Mouse (Mus musculus) liver, embryonic 14.5 days (tissue): ENCODE data around the gene Rtn4rl1. TPM values are rescaled to one million over a fixed set of nuclear protein-coding genes. Genes with fewer than 3 reads are reported as not detected.
"Not testable (repeated sequence)": the region's sequence is repeated elsewhere in the genome, so short reads cannot be mapped to it uniquely, and the experiment has no call there.

Source experiments
- ATAC-seq: fragments of 200-750 bp; cut with Nextera tagmentation; 2 replicates; pipeline ENCODE4 v1.8.0; 2017; ENCODE audit warnings: moderate number of reproducible peaks, mild to moderate bottlenecking, moderate library complexity; ENCODE audit not compliant: insufficient read depth
- DNase-seq, 3 experiments: peaks; one replicate each; pipeline ENCODE4 v3.0.0-alpha.2; 2012 to 2013; ENCODE audit warnings: low read depth in 3 of 3, low spot score in 3 of 3
- H3K27ac ChIP-seq: fragments of 300-500 bp; sonication (generic); 2 replicates; pipeline ENCODE4 v1.5.1; 2014; ENCODE audit warnings: moderate library complexity, mild to moderate bottlenecking, control low read depth, inconsistent platforms
- H3K27me3 ChIP-seq: fragments of 300-500 bp; sonication (generic); 2 replicates; pipeline ENCODE4 v1.6.1; 2014; ENCODE audit warnings: mild to moderate bottlenecking, low read length, moderate library complexity; ENCODE audit not compliant: control insufficient read depth, insufficient read depth
- H3K36me3 ChIP-seq: fragments of 300-500 bp; sonication (generic); replicated peaks from 2 replicates; pipeline ENCODE4 v1.6.1; 2014; ENCODE audit warnings: low read depth; ENCODE audit not compliant: control insufficient read depth, insufficient read depth
- H3K4me1 ChIP-seq, 2 experiments: fragments of 200-500 bp in 1 of 2; fragments of 300-500 bp in 1 of 2; sonication (generic) in 1 of 2; replicated peaks; 2 replicates each; pipeline ENCODE4 v1.6.1; 2012 to 2014; ENCODE audit warnings: antibody characterized with exemption in 1 of 2, inconsistent platforms in 1 of 2, low read length in 1 of 2; ENCODE audit not compliant: control insufficient read depth in 2 of 2, insufficient read depth in 2 of 2
- H3K4me2 ChIP-seq: fragments of 300-500 bp; sonication (generic); 2 replicates; pipeline ENCODE4 v1.6.1; 2014; ENCODE audit warnings: low read depth, mild to moderate bottlenecking, control low read depth, moderate library complexity
- H3K4me3 ChIP-seq, 2 experiments: fragments of 200-500 bp in 1 of 2; fragments of 300-500 bp in 1 of 2; sonication (generic) in 1 of 2; 2 replicates each; pipeline ENCODE4 v1.5.1; 2012 to 2014; ENCODE audit warnings: low read depth in 2 of 2, low read length in 2 of 2, mild to moderate bottlenecking in 2 of 2, control low read depth in 1 of 2, inconsistent platforms in 1 of 2, moderate library complexity in 1 of 2; ENCODE audit not compliant: insufficient read depth in 1 of 2
- H3K9ac ChIP-seq: fragments of 300-500 bp; sonication (generic); replicated peaks from 2 replicates; pipeline ENCODE4 v1.6.1; 2014; ENCODE audit warnings: mild to moderate bottlenecking, control low read depth, moderate library complexity
- H3K9me3 ChIP-seq: fragments of 300-500 bp; sonication (generic); 2 replicates; pipeline ENCODE4 v1.6.1; 2016; ENCODE audit warnings: low read length, mixed read lengths; ENCODE audit not compliant: control insufficient read depth
- CTCF ChIP-seq: IDR thresholded peaks from 2 replicates; pipeline ENCODE4 v1.5.1; 2016; ENCODE audit warnings: antibody characterized with exemption, low read depth, control low read depth
- EP300 ChIP-seq: IDR thresholded peaks from 2 replicates; pipeline ENCODE4 v1.6.1; 2016; ENCODE audit warnings: antibody characterized with exemption, low read depth
- WGBS: fragments of 180-500 bp; shearing (Covaris S2); extraction: QIAGEN DNeasy Blood & Tissue Kit; methylation state at CpG from one replicate; pipeline ENCODE4 v1.1.7; 2014; ENCODE audit not compliant: insufficient replicate concordance; 5-methylcytosine and 5-hydroxymethylcytosine counted together
- polyA plus RNA-seq, 2 experiments: library from polyadenylated mRNA; depleted of rRNA in 1 of 2; stranded (reverse) in 1 of 2; unstranded in 1 of 2; fragments of >200 nt; fragmentation: Nextera tagmentation in 1 of 2; extraction: Ambion mirVana in 1 of 2; gene quantifications; 2 replicates each; pipeline versions ENCODE4 v1.2.1 to v1.2.3; 2012 to 2014

Rtn4rl1 gene
- polyA plus RNA-seq, 2 experiments, result 0.56 to 0.98 TPM

DNA sequence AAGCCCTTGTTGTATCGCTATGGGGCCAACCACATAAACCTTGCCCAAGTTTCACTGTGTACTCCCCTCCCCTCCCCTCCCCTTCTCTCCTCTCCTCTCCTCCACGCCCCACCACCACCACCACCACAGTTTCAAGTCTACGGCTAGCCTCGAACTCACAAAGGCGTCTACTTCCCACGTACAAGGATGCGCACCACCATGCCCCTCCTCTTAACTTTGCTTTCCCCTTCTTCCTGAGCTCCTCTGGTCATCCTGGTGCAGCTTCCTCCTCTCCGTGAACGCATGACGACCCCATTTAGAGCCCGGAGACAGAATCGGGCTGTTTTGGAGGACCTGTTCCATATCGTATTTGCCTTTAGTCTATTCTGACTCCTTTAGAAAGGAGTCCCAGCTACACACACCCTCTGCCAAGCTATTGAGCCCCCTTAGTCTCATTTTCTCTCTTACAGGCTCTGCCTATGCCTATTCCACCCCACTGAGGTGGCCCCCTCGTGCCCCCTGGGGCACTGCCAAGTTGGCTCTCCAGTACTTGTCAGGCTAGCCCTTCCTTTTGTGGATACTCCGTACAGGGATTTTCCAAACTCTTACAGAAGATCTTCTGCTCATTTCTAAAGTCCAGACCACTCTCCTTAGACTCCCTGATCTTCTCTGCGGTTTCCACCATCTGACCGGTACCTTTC, 22.3 kb upstream of the Rtn4rl1 start:
- H3K9me3 ChIP-seq, result no peaks in the 10 kb centered on the region
- no peak overlapping the region for H3K27ac ChIP-seq
- H3K9ac ChIP-seq, result no peak overlapping the region
- TF ChIP-seq EP300 (no peak), CTCF (no peak)
- ATAC-seq, result no peak
- peaks cover 80% of the 10 kb centered on the region for H3K27me3 ChIP-seq
- peaks cover 2 to 7% of the 10 kb centered on the region in 2 experiments for H3K4me1 ChIP-seq
- no peaks in the 10 kb centered on the region for H3K36me3 ChIP-seq
- no peak overlapping the region for H3K4me3 ChIP-seq
- no peak overlapping the region for H3K4me2 ChIP-seq
- no peak for DNase-seq
- 8% methylated on average over 17 of the region's 17 CpGs for WGBS

DNA sequence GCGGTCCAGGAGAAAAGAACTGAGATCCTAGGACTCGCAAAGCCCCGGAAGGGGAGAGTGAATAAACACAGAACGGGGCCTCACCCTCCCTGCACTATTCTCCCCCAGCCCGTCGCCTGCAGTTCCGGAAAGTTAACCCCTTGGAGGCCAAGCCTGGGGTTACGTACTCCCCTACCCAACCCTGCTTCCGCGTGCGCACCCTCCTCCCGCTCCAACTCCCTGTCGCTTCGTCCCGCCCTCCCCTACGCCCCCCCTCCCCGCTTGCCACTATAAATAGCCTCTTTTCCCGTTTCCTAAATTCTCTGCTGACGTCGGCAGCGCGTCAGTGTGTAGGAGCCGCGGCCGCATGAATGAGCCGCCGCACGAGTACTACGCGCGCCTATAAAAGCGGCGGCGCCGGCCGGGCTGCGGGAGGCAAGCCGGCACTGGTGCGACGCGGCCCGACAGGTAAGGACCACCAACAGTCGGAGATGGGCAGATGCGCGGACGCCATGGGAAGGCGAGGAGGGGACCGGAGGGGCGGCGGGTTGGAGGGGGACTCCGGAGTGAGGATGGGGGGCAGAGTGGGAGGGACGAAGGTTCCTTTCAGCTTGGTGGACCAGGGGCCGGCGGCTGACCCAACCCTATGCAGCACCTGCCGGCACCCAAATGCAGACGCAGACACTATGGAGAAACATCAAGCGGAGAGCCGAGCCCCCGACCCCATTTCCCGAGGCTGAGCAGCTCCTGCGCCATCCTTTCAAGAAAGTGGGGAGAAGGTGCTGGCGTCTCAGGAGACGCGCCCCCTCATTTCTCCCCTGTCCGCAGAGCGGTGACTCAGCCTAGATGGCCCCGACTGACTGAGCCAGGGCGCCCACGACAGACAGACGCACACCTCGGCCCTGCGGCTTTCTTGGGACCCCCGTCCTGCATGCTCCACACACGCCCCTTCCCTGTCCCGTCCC, 21.2 kb upstream of the Rtn4rl1 start:
- ATAC-seq (peak; percentile 6; the same call in 1 of the 2 replicates), DNase-seq (no peak)
- Histone ChIP-seq H3K4me3 (peak overlapping the region; percentile 20 to 66), H3K9ac (no peak overlapping the region), H3K36me3 (no peaks in the 10 kb centered on the region; the same call in 1 of the 2 replicates), H3K4me1 (peaks cover 2 to 7% of the 10 kb centered on the region in 2 experiments), H3K4me2 (peak overlapping the region; percentile 78), H3K9me3 (no peaks in the 10 kb centered on the region), H3K27me3 (peaks cover 69% of the 10 kb centered on the region), H3K27ac (no peak overlapping the region)
- WGBS, result under 1% methylated on average over 75 of the region's 75 CpGs
- no peak for TF ChIP-seq EP300

DNA sequence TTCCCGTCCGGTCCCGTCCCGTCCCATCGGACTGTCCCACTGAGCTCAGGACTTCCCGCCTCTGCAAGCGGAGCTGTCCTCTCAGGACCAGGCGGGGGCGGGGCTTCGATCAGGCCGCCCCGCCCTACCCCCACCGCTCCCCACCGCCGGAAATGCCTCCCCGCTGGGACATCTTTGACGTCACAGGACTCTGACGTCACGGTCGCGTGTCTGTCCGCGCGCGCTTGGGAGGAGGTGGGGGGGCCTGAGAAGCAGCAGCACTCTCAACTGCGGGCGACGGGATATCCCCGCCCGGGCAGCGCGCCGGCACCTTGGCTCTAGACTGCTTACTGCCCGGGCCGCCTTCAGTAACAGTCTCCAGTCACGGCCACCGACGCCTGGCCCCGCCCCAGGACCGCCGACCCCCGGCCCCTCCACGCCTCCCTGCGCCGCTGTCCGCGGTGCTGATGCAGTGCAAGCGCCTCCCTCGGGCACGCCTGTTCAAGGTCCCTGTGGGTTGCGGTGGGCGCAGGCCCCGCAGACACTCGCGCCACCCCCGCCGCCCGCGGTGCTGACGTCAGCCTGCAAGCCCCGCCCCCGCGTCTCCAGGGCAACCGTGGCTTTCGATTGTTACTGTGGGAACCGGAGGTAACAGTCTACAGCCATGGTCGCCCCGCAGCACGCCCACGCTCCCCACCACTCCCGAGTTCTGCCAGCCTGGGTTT, 20.3 kb upstream of the Rtn4rl1 start:
- Histone ChIP-seq H3K4me2 (peak overlapping the region; percentile 78), H3K27me3 (peaks cover 61% of the 10 kb centered on the region), H3K9me3 (no peaks in the 10 kb centered on the region), H3K9ac (no peak overlapping the region), H3K27ac (no peak overlapping the region), H3K4me1 (peaks cover 6 to 10% of the 10 kb centered on the region in 2 experiments), H3K4me3 (peak overlapping the region; percentile 50 to 66), H3K36me3 (no peaks in the 10 kb centered on the region; the same call in 1 of the 2 replicates)
- under 1% methylated on average over 71 of the region's 71 CpGs for WGBS
- DNase-seq (peak; percentile 43 to 67 (median 44)), ATAC-seq (peak; percentile 65)
- TF ChIP-seq EP300 (no peak), CTCF (no peak)

DNA sequence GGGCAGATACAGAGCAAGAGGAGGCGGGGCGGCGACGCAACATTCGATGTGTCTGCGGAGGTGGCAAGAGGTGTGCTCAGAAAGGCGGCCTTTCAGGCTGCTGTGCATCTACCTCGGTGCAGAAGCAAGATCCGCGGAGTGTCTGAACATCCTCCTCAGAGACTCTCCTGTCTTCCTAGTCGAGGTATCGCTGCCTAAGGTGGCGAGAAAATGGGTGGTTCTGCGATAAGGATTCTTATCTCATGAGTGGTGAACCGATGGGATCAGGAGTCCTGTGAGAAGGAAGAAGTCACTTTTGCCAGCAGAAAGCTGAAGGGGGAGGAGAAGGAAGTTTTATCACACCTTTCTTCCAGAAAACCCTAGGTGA, 19.8 kb upstream of the Rtn4rl1 start:
- no peak overlapping the region for H3K27ac ChIP-seq
- ATAC-seq (no peak), DNase-seq (no peak)
- no peaks in the 10 kb centered on the region; the same call in 1 of the 2 replicates for H3K36me3 ChIP-seq
- H3K4me1 ChIP-seq, result peaks cover 6 to 10% of the 10 kb centered on the region in 2 experiments
- peaks cover 55% of the 10 kb centered on the region for H3K27me3 ChIP-seq
- H3K9ac ChIP-seq, result no peak overlapping the region
- peak overlapping the region; percentile 78 for H3K4me2 ChIP-seq
- H3K4me3 ChIP-seq, result peak overlapping the region; percentile 50 to 66
- no peak for TF ChIP-seq EP300
- no peak for TF ChIP-seq CTCF
- no peaks in the 10 kb centered on the region for H3K9me3 ChIP-seq
- 3% methylated on average over 15 of the region's 15 CpGs for whole genome bisulfite sequencing

DNA sequence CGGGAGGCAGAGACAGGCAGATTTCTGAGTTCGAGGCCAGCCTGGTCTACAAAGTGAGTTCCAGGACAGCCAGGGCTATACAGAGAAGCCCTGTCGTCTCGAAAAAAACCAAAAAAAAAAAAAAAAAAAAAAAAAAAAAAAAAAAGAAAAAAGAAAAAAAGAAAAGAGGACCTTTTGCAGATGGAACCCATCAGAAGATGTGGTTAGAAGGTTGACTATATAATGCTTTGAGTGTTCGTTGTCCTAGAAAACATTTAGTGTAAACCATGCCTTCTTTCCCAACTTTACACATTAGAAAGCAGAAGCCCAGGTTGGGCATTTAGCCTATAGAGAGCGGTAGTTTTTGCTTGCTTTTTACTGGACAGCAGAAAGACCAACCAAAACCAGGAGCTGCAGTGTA, 19.0 kb upstream of the Rtn4rl1 start:
- not testable (repeated sequence) for H3K4me3 ChIP-seq, H3K9me3 ChIP-seq, DNase-seq, H3K36me3 ChIP-seq, H3K27ac ChIP-seq, H3K4me2 ChIP-seq, ATAC-seq, H3K4me1 ChIP-seq, H3K9ac ChIP-seq
- WGBS, result 47% methylated on average over 6 of the region's 6 CpGs
- peaks cover 47% of the 10 kb centered on the region for H3K27me3 ChIP-seq
